Mouse (Mus musculus): ENCODE data around the gene C1rb.
"Not testable (repeated sequence)": the region's sequence is repeated elsewhere in the genome, so short reads cannot be mapped to it uniquely, and the experiment has no call there.

The C1rb gene

DNA sequence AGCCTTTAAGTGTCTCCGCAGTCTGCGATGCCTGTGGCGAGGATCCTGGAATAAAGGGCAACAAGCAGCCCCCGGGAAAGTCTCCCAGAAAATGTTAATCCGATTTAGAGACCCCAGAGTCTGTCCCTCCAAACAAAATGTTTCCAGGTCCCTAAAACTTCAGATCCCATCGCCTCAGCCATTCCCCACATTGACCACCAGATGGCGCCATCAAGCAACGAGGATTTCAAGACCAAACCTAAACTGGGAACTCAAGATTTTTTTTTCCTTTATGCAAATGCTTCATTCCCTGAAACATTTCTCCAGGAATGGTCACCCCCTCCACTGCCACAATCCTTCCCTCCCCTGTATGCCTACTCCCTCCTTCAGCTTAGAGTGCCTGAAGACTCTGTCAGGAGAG, at the start of gene C1rb:
C1rb (plus strand) TSS at position 269 of the 400 bp plus-strand sequence.
- DNase-seq (ENCODE audit: low read depth, low spot score), result peak; percentile 39

- not testable (repeated sequence) for DNase-seq (ENCODE audit: low read depth, low spot score)
These were observed 48.0 kb upstream of the C1rb start for GRCm38 (mm10) chr6:124522082-124522481.

DNA sequence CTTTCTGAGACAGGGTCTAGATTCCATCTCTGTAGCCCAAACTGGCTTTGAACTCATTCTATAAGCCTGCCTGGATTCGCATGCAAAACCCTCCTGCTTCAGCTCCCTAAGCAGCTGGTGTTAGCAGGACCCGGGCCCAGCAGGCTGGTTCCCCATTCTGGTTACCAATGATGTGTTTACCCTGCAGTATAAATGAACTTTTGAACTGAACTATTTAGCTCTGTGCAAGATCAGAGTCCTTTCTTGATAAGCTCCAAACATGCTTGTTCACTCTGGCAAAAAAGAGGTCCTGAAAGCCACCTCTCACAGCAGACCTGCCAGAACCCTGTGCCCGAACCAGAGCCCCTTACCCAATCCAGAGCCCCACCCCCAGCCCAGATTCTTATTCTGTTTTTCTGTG, 42.2 kb upstream of the C1rb start:
- DNase-seq (ENCODE audit: low read depth, low spot score), result no peak

DNA sequence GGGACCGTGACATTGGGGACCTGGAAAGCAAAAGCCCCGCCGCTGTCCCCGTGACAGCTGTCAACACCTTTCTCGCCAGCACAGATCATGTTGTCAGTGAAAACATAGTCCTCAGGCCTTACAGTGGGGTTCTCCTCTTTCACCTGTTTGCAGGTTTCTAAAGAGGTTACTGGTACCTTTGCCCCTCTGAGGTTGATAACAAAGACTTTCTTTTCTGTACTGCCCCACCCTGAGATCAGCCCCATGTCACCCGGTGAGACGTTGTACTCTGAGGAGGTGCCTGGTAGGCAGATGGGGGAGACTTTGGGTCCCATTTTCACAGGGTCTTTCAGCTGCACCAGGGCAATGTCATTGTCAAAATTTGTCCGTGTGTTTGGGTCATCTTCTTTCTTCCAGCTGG, 39.0 kb upstream of the C1rb start:
- no peak for DNase-seq (ENCODE audit: low read depth, low spot score)

DNA sequence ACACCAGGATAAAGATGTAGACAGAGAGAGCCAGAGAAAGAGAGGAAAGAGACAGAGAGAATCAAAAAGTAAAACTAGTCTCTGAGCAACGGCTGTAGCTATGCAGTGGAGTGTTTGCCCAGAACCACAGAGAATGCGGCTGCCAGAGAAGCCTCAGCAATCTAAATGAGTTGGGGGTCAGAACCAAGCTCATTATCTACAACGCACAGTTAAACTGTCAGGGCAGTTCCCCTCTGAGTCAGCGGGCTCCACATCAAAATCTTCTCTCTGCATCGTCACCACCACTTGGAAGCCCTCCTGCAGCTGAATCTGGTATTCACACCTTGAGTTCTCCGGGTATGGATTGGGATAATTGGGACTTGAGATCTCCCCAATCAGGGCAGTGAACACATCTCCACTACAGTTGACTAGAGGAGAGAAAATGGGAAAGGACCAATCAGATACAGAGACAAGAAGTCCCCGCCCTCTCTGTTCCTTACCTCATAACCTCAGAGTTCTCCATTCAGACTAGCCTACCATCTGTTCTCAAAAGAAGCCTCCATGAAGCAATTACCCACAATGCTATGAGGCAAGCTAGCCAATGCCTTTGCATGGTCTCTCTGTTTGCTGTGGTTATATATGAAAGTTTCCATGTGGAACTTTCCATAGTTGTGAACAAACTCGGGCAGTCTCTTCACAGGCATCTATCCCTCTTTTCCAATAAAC, 33.8 kb upstream of the C1rb start:
- not testable (repeated sequence) for DNase-seq (ENCODE audit: low read depth, low spot score)

GRCm38 (mm10) chr6:124541176-124541575, 28.9 kb upstream of the C1rb start:
- DNase-seq (ENCODE audit: low read depth, low spot score), result not testable (repeated sequence)

GRCm38 (mm10) chr6:124542284-124542683, 27.8 kb upstream of the C1rb start, which contains the start of gene C1s1:
TSS of gene C1s1 (minus strand) at chr6:124542359.
- DNase-seq (ENCODE audit: low read depth, low spot score), result peak; percentile 43

- DNase-seq (ENCODE audit: low read depth, low spot score), result no peak
These were observed 25.6 kb upstream of the C1rb start for GRCm38 (mm10) chr6:124544466-124544865.

DNA sequence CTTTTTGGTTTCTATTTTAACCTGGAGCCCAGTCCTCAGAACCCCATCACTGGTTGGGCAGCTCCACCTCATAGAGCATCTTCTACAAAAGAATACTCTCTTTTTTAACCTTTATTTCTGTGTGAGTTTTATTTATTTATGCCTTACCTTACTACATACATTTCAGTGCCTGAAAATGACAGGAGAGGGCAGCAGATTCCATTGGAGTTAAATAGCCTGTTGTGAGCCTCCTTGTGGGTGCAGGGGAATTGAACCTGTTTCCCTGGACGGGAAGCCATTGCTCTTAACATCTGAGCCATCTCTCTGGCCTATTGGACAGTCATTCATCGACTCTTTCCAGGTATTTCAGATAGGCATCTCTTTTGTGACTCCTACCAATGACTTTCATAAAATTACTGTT, 24.7 kb upstream of the C1rb start:
- no peak for DNase-seq (ENCODE audit: low read depth, low spot score)

DNA sequence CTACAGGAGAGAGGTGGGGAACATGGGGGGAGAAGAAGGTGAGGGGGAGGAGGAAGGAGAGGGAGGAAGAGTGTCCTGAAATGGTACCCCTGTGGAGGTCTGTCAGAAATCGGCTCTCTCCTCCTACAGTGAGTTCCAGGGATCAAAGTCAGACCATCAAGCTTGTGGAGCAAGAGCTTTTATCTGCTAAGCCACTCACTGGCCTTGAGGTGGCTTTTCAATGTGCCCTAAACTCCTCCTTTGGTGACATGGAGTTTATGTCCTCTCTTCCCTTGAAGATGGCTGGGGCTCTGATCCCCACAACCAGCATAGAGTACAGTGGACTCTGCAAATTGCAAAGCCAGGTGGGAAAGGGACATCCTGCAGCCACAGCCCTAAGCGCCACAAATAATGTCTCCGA, 22.1 kb upstream of the C1rb start:
- DNase-seq (ENCODE audit: low read depth, low spot score), result not testable (repeated sequence)

GRCm38 (mm10) chr6:124549023-124549550, 21.0 kb upstream of the C1rb start:
- DNase-seq (ENCODE audit: low read depth, low spot score), result no peak

DNA sequence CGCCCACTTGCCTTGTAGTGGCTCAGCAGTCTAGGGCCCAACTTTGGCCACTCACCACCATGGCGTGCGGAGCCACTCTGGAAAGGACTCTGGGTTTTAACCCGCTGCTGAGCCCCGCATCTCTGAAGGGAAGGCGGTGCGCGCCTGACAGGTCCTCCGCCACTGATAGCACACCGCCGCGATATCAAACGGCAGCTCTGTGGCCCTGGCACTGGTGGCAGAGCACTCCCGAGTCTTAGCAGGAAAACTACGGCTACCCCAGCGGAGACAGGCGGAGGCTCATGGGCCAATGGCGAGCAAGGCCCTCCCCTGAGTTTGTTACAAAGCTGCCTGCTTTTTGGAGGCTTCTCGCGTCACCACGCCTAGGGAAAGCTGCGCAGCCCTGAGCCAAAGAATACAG, 17.3 kb upstream of the C1rb start:
- DNase-seq (ENCODE audit: low read depth, low spot score), result peak; percentile 66

- DNase-seq (ENCODE audit: low read depth, low spot score), result not testable (repeated sequence)
These were observed 14.1 kb upstream of the C1rb start for GRCm38 (mm10) chr6:124555956-124556355.

DNA sequence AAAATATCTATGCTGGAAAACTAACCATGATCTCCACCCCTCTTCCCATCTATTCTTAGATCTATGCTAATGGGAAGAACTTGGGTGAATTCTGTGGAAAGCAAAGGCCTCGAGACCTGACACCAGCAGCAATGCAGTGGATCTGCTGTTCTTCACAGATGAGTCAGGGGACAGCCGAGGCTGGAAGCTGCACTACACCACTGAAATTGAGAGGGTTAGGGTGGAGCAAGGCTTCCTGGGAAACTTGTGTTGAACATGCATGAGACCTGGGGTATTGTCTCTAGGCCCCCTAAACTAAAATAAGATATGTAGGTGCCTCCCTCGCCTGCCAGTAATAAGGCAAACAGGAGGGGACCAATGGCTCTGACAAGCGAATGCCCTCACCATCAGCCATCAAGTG, 8.9 kb upstream of the C1rb start:
- DNase-seq (ENCODE audit: low read depth, low spot score), result not testable (repeated sequence)

- DNase-seq (ENCODE audit: low read depth, low spot score), result not testable (repeated sequence)
These were observed 8.5 kb upstream of the C1rb start for GRCm38 (mm10) chr6:124561611-124562010.

- not testable (repeated sequence) for DNase-seq (ENCODE audit: low read depth, low spot score)
These were observed 5.1 kb downstream of the C1rb start for GRCm38 (mm10) chr6:124575155-124575678.

GRCm38 (mm10) chr6:124580155-124580554, 10.1 kb downstream of the C1rb start:
- not testable (repeated sequence) for DNase-seq (ENCODE audit: low read depth, low spot score)

GRCm38 (mm10) chr6:124582231-124582630, 12.1 kb downstream of the C1rb start:
- DNase-seq (ENCODE audit: low read depth, low spot score), result no peak

GRCm38 (mm10) chr6:124584935-124585334, 14.8 kb downstream of the C1rb start:
- no peak for DNase-seq (ENCODE audit: low read depth, low spot score)

- DNase-seq (ENCODE audit: low read depth, low spot score), result no peak
These were observed 15.7 kb downstream of the C1rb start for GRCm38 (mm10) chr6:124585761-124586160.

GRCm38 (mm10) chr6:124586266-124586665, 16.2 kb downstream of the C1rb start:
- DNase-seq (ENCODE audit: low read depth, low spot score), result no peak

GRCm38 (mm10) chr6:124588771-124589170, 18.7 kb downstream of the C1rb start:
- no peak for DNase-seq (ENCODE audit: low read depth, low spot score)

- DNase-seq (ENCODE audit: low read depth, low spot score), result no peak
These were observed 22.1 kb downstream of the C1rb start for GRCm38 (mm10) chr6:124592186-124592700.

All from WW6 (cell line).